12 mouse cellular contexts compared by ENCODE assay signal in the genomic region with DNA sequence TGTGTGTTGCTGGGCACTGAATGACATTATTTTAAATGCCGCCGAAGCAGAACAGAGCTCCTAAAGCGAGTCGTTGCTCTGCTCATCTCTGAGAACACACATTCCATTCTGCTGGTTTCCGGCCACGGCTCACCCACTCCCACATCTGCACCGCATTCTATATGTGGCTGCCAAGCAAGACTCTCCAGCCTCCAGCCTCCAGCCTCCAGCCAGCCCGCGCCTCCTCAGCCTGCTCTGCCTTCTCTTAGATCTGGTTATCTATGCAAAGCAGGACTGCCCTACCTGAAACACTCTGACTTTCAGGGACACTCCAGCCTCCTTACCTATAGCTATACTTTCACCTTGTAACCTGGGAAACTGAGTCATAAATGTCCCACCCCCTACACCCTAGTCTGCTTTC. TPM values are rescaled to one million over a fixed set of nuclear protein-coding genes. Genes with fewer than 3 reads are reported as not detected.
DNase-seq lines count a peak whose midpoint lies in the region; ATAC-seq and TF ChIP-seq lines count a peak whose summit lies in the region.
"Had no signal": no experiment of that assay in that cellular context is flagged by ENCODE, and none has a peak within 500 bp of the region (broad histone marks: within the 10 kb centered on the region; RNA-seq: fewer than 3 reads in every experiment).

No protein-coding gene starts in this region.

- no peaks in the 10 kb centered on the region for H3K9me3 ChIP-seq in heart, embryonic 11.5 days (replicated peaks; ENCODE audit: control insufficient read depth, low read length)
- no peaks in the 10 kb centered on the region for H3K9me3 ChIP-seq in intestine, embryonic 16.5 days (ENCODE audit: control insufficient read depth, low read length)
- H3K9me3 ChIP-seq: hindbrain, embryonic 10.5 days; limb, embryonic 13.5 days; neural tube, embryonic 12.5 days had no signal

- H3K27me3 ChIP-seq in heart, embryonic 11.5 days (ENCODE audit: control insufficient read depth, insufficient read depth, low read length) = no peaks in the 10 kb centered on the region
- H3K27me3 ChIP-seq in spleen, adult 2 months (ENCODE audit: control insufficient read depth, insufficient read depth, low read length) = no peaks in the 10 kb centered on the region
- H3K27me3 ChIP-seq in intestine, embryonic 16.5 days (replicated peaks; ENCODE audit: control insufficient read depth, insufficient read depth, low read length) = no peaks in the 10 kb centered on the region
- H3K27me3 ChIP-seq: limb, embryonic 13.5 days; neural tube, embryonic 12.5 days had no signal

- H3K4me1 ChIP-seq in heart, embryonic 11.5 days (ENCODE audit: control insufficient read depth, insufficient read depth, low read length) = peaks cover 15% of the 10 kb centered on the region
- peaks cover 10% of the 10 kb centered on the region; the same call in 1 of the 2 replicates for H3K4me1 ChIP-seq in spleen, adult 2 months (ENCODE audit: control insufficient read depth, insufficient read depth, insufficient read length)
- peaks cover 6% of the 10 kb centered on the region; the same call in 1 of the 2 replicates for H3K4me1 ChIP-seq in intestine, embryonic 16.5 days (ENCODE audit: control insufficient read depth, insufficient read depth, low read length)
- H3K4me1 ChIP-seq: hindbrain, embryonic 10.5 days; limb, embryonic 13.5 days; neural tube, embryonic 12.5 days had no signal

- DNase-seq in heart, adult 9 months (ENCODE audit: low spot score in 2 of 2) = no peak
- DNase-seq in spleen, adult 2 months (ENCODE audit: low read depth in 1 of 2, low spot score in 2 of 2) = no peak
- DNase-seq in spleen, postnatal 14 days (ENCODE audit: low spot score in 2 of 2) = no peak
- DNase-seq in spleen, postnatal 36 days (ENCODE audit: low spot score in 2 of 2) = peak; percentile 10 to 35
- DNase-seq in adrenal gland, adult 8-10 months = no peak
- DNase-seq in adrenal gland, adult (ENCODE audit: inconsistent age in 2 of 2, low spot score in 1 of 2) = no peak
- DNase-seq: adrenal gland, adult 2 months had no signal

- 0 out of 2 replicates have a peak, but pooled peaks have one; percentile 54 for ATAC-seq in heart, embryonic 11.5 days (replicated peaks; ENCODE audit: insufficient number of reproducible peaks, low FRiP score, low TSS enrichment)
- ATAC-seq in intestine, embryonic 16.5 days = peak; percentile 77

- peak overlapping the region; percentile 2; the same call in 1 of the 2 replicates for H3K27ac ChIP-seq in heart, embryonic 11.5 days (ENCODE audit: low read depth, low read length)
- H3K27ac ChIP-seq in spleen, adult 2 months (ENCODE audit: insufficient read depth, low read length) = peak overlapping the region; percentile 11
- peak overlapping the region; percentile 83 for H3K27ac ChIP-seq in intestine, embryonic 16.5 days (ENCODE audit: low read length)
- H3K27ac ChIP-seq: hindbrain, embryonic 10.5 days; limb, embryonic 13.5 days; neural tube, embryonic 12.5 days had no signal

- H3K4me3 ChIP-seq in heart, embryonic 11.5 days (ENCODE audit: low read depth, low read length) = no peak overlapping the region
- no peak overlapping the region for H3K4me3 ChIP-seq in spleen, adult 2 months (ENCODE audit: extremely low read depth, insufficient read depth, insufficient read length)
- no peak overlapping the region for H3K4me3 ChIP-seq in intestine, embryonic 16.5 days (ENCODE audit: low read length)
- H3K4me3 ChIP-seq: hindbrain, embryonic 10.5 days; limb, embryonic 13.5 days; neural tube, embryonic 12.5 days had no signal

- no peaks in the 10 kb centered on the region for H3K36me3 ChIP-seq in heart, embryonic 11.5 days (ENCODE audit: control insufficient read depth, insufficient read depth, low read length)
- no peaks in the 10 kb centered on the region for H3K36me3 ChIP-seq in spleen, adult 2 months (ENCODE audit: control insufficient read depth, insufficient read depth, low read length)
- H3K36me3 ChIP-seq in intestine, embryonic 16.5 days (ENCODE audit: control insufficient read depth, insufficient read depth, low read length) = no peaks in the 10 kb centered on the region
- H3K36me3 ChIP-seq: hindbrain, embryonic 10.5 days; limb, embryonic 13.5 days; neural tube, embryonic 12.5 days had no signal

- TF ChIP-seq CTCF in spleen, adult 2 months (IDR thresholded peaks at IDR 0.05; ENCODE audit: extremely low read depth, insufficient read depth, insufficient read length, insufficient replicate concordance) = no peak

- 46% methylated on average over 9 of the region's 9 CpGs for WGBS in heart, embryonic 11.5 days (ENCODE audit: insufficient replicate concordance)
- 55% methylated on average over 9 of the region's 9 CpGs for WGBS in spleen, adult 2 months
- 38% methylated on average over 9 of the region's 9 CpGs for WGBS in intestine, embryonic 16.5 days

- no peak for TF ChIP-seq POLR2A in spleen, adult 2 months (IDR thresholded peaks at IDR 0.05; ENCODE audit: low read depth, low read length)

- no peak overlapping the region for H3K9ac ChIP-seq in heart, embryonic 11.5 days (ENCODE audit: low read depth, low read length)
- H3K9ac ChIP-seq in intestine, embryonic 16.5 days (ENCODE audit: low read depth, low read length) = no peak overlapping the region
- H3K9ac ChIP-seq: limb, embryonic 13.5 days; neural tube, embryonic 12.5 days had no signal

- peak overlapping the region; percentile 35 for H3K4me2 ChIP-seq in heart, embryonic 11.5 days
- H3K4me2 ChIP-seq in intestine, embryonic 16.5 days (ENCODE audit: low read depth, low read length) = 0 out of 2 replicates have a peak overlapping the region, but pooled peaks have one; percentile 6
- H3K4me2 ChIP-seq: limb, embryonic 13.5 days; neural tube, embryonic 12.5 days had no signal

RNA-seq across cellular contexts. Expression of gene Cd2ap, which starts 6.8 kb away (rescaled TPM):
- polyA plus RNA-seq in heart, embryonic 11.5 days (2014; fragmentation: Nextera tagmentation; extraction: Ambion mirVana) = 17.8 and 20.7 TPM in 2 replicates
- polyA plus RNA-seq in spleen, adult 2 months (2012; rRNA removed) = 8.9 and 9.3 TPM in 2 replicates
- 26.8 and 29.5 TPM in 2 replicates for polyA plus RNA-seq in intestine, embryonic 16.5 days (2015; fragmentation: Nextera tagmentation; extraction: Ambion mirVana)
- 10 to 100 TPM; 56.2 to 77.5 (median 66.8) TPM for total RNA-seq in adrenal gland, adult 8-10 months (2022)

Comparison
In these comparisons a context has a peak if more than half of its experiments do, and no peak if none do; other contexts are left out.
1. DNase-seq: peak in spleen, postnatal 36 days (2 of 2); none in heart, adult 9 months (0 of 2), spleen, adult 2 months (0 of 2), spleen, postnatal 14 days (0 of 2), adrenal gland, adult 8-10 months (single experiment) and adrenal gland, adult (0 of 2).
2. H3K27ac ChIP-seq: peak in every context shown above with its lines; median percentile 83 in intestine, embryonic 16.5 days; 11 in spleen, adult 2 months; 2 in heart, embryonic 11.5 days.